Mouse (Mus musculus) bone marrow, adult 2 months (tissue): ENCODE measurements around the gene Nav2. TPM values are rescaled to one million over a fixed set of nuclear protein-coding genes. Genes with fewer than 3 reads are reported as not detected.

Source experiments
- H3K27ac ChIP-seq: fragments of 200-500 bp; 2 replicates; pipeline ENCODE4 v1.5.1; 2012; ENCODE audit warnings: low read depth, mild to moderate bottlenecking, control low read depth, inconsistent platforms, low read length; ENCODE audit not compliant: control insufficient read depth, poor library complexity, insufficient read depth
- H3K4me1 ChIP-seq: fragments of 200-500 bp; 2 replicates; pipeline ENCODE4 v1.6.1; 2011; ENCODE audit warnings: low read length; ENCODE audit not compliant: control insufficient read depth, insufficient read depth
- H3K4me3 ChIP-seq: fragments of 200-500 bp; replicated peaks from 2 replicates; pipeline ENCODE3; 2011; ENCODE audit warnings: mild to moderate bottlenecking, low read depth, low read length, control low read depth; ENCODE audit not compliant: control insufficient read depth
- CTCF ChIP-seq: fragments of 200-500 bp; IDR thresholded peaks from 2 replicates; pipeline ENCODE4 v1.5.1; 2011; ENCODE audit warnings: low read length, control low read depth; ENCODE audit not compliant: control insufficient read depth, insufficient read depth
- POLR2A ChIP-seq: fragments of 200-500 bp; IDR thresholded peaks from 2 replicates; pipeline ENCODE4 v1.6.1; 2011; ENCODE audit warnings: low read depth, mild to moderate bottlenecking, control low read depth, low read length, borderline replicate concordance; ENCODE audit not compliant: control insufficient read depth
- WGBS: fragments of 180-500 bp; shearing (Covaris S2); methylation state at CpG from one replicate; pipeline ENCODE4 v1.1.7; 2018; 5-methylcytosine and 5-hydroxymethylcytosine counted together
- polyA plus RNA-seq: library from polyadenylated mRNA; stranded (reverse); fragments of >200 nt; gene quantifications from 2 replicates; pipeline ENCODE4 v1.2.4, GENCODE M21; 2011; ENCODE audit warnings: low replicate concordance; ENCODE audit not compliant: missing spikeins, insufficient read depth, insufficient read length

The Nav2 gene
- polyA plus RNA-seq, 1 experiment = 8.5 TPM

DNA sequence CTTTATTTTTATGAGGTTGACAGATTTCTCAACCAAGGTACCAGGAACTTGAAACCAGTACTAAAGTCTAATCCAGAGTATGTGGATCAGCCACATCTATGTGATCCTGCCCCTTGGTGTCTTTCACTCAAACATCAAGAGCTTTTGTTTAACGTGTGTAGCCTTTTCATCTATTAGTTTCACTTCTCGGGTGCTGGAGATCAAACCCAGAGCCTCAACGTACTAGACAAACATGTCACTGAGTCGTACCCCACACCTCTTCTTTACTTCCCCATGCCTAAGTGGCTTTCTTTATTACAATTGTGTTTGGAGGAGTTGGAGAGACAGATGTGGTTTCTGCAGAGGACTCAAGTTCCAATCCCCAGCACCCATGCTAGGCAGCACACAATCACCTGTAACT is 512.7 kb downstream of the Nav2 start:
- Histone ChIP-seq H3K4me1 (no peaks in the 10 kb centered on the region; the same call in 1 of the 2 replicates), H3K27ac (no peak overlapping the region), H3K4me3 (no peak overlapping the region)
- TF ChIP-seq CTCF = no peak
- no peak for TF ChIP-seq POLR2A
- 47% methylated on average over 4 of the region's 4 CpGs for WGBS

DNA sequence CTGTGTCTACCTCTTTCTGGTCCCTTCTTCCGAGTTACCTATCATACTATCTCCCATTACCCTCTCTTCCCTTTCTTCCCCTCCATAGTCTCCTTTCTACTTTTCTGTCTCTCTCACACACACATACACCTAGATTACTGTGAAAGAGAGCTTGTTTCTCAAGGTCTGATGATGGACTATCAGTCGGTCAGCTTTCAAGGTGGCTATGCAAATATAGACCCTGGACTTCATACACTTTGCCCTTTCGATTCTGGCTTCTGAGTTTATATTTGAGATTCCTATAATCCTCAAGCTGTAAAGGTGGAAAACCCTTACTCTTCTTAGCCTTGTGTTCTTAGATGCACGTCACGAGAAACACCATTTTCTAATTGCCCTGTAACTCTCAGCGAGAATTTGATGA is 515.4 kb downstream of the Nav2 start:
- WGBS = 78% methylated on average over 6 of the region's 6 CpGs
- TF ChIP-seq CTCF (no peak), POLR2A (no peak)
- Histone ChIP-seq H3K27ac (no peak overlapping the region), H3K4me3 (no peak overlapping the region), H3K4me1 (no peaks in the 10 kb centered on the region; the same call in 1 of the 2 replicates)

DNA sequence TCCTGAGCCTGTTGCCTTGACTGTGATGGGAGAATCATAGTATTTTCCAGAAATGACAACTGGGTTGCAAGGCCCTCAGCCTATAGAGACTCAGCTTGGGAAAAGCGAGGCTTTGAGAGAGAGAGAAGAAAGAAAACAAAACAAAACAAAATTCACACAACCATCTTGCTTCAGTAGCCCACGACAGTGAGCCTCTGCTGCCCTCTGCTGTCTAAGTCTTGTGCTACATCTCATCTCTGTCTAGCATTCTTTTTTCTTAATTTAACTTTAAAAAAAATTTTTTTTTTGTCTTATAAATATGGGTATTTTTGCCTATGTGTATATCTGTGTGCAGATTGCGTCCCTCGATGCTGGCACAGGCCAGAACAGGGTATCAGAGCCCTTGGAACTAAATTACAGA is 517.5 kb downstream of the Nav2 start:
- no peak overlapping the region for H3K27ac ChIP-seq
- no peaks in the 10 kb centered on the region; the same call in 1 of the 2 replicates for H3K4me1 ChIP-seq
- H3K4me3 ChIP-seq = no peak overlapping the region
- TF ChIP-seq POLR2A (no peak), CTCF (peak; percentile 63)
- WGBS = 33% methylated on average over 4 of the region's 4 CpGs

DNA sequence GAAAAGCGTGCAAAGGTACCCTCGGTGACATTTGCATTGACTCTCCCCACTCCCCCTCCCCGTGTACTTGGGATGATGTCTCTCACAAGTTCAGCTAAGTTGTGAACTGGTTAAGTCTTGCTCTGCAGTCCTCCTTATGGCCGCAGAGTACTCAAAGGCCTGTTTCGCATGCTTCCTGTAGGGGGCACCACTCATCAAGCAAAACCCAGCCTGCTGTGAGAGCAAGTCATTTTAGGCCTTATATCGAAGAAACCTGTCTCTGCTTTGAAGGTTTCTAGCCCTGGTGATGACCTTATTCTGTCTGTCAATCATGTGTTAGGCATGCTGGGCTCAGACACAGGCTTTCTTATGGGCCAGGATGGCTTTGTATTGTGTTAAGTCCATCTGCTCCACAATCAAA is 519.3 kb downstream of the Nav2 start:
- TF ChIP-seq POLR2A (no peak), CTCF (peak; percentile 70)
- Histone ChIP-seq H3K4me3 (no peak overlapping the region), H3K4me1 (no peaks in the 10 kb centered on the region), H3K27ac (no peak overlapping the region)
- 19% methylated on average over 6 of the region's 6 CpGs for WGBS

DNA sequence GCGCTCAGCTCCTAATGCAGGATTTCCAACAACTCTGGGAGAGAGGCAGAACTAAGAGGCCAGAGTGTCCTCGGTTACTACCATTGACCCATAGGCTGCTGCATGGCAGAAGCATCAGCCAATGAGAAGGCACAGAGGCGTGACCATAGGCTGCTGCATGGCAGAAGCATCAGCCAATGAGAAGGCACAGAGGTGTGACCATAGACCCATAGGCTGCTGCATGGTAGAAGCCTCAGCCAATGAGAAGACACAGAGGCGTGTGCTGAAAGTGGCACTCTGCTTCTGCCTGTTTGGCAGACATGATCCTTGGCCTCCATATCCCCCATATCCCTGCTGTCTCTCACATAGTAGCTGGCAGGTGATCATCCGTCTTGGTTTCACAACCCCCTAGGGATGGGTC is 520.4 kb downstream of the Nav2 start:
- H3K4me1 ChIP-seq = no peaks in the 10 kb centered on the region
- H3K4me3 ChIP-seq = no peak overlapping the region
- 68% methylated on average over 5 of the region's 5 CpGs for WGBS
- H3K27ac ChIP-seq = no peak overlapping the region
- TF ChIP-seq POLR2A (no peak), CTCF (no peak)

DNA sequence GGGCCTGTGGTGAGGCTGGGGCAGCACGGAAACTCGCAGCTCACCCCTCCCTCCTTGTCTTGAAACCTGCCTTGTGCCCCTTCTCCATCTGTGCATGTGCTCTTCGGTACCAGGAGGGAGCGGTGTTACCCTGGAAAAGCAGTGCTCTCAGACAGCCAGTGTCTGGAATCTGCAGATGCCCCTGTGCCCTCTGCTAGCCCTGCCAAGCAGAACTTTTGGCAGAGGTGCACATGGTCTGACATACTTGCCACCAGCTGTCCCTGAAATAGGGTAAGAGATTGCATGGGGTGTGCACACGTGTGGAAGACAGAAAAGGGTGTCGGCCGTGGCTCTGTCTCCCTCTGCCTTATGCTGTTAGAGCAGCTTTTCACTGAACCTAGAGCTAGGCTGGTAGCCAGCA is 522.3 kb downstream of the Nav2 start:
- H3K4me1 ChIP-seq = no peaks in the 10 kb centered on the region
- H3K27ac ChIP-seq = no peak overlapping the region
- TF ChIP-seq POLR2A = no peak
- TF ChIP-seq CTCF = no peak
- 88% methylated on average over 7 of the region's 7 CpGs for WGBS
- H3K4me3 ChIP-seq = no peak overlapping the region

DNA sequence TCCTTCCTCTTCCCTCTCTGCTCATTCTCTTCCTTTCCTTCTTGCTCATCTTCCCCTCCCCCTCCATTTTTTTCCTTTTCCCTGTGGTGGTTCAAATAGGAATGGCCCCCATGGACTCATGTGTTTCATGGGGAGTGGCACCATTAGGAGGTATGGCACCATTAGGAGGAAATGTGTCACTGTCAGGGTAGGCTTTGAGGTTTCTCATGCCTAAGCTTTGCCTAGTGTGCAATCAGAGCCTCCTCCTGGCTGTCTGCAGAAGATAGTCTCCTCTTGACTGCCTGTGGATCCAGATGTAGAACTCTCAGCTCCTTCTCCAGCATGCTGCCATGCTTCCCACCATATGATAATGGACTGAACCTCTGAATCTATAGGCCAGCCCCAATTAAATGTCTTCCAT is 525.4 kb downstream of the Nav2 start:
- Histone ChIP-seq H3K4me1 (no peaks in the 10 kb centered on the region), H3K27ac (no peak overlapping the region), H3K4me3 (no peak overlapping the region)
- TF ChIP-seq CTCF = no peak
- no peak for TF ChIP-seq POLR2A

DNA sequence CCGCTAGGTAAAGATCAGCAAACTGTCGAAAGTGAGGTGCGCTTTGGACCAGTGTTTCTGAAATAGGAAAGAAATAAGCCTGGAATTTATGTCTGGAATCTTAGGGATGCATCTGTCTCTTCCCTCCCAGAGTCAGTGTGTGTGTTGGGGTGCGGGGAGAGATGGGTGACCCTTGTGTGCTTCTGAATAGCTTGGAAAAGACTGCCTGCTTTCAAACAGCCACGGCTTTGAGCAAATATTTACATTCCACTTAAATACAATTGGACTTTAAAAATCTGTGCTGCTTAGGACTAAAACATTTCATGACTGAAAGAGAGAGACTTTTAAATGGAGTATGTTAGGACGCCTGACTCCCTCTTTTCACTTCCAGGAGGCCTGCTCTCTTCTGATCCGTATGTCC is 528.0 kb downstream of the Nav2 start:
- Histone ChIP-seq H3K4me1 (no peaks in the 10 kb centered on the region), H3K4me3 (no peak overlapping the region), H3K27ac (no peak overlapping the region)
- TF ChIP-seq POLR2A (no peak), CTCF (no peak)
- 81% methylated on average over 7 of the region's 7 CpGs for WGBS

DNA sequence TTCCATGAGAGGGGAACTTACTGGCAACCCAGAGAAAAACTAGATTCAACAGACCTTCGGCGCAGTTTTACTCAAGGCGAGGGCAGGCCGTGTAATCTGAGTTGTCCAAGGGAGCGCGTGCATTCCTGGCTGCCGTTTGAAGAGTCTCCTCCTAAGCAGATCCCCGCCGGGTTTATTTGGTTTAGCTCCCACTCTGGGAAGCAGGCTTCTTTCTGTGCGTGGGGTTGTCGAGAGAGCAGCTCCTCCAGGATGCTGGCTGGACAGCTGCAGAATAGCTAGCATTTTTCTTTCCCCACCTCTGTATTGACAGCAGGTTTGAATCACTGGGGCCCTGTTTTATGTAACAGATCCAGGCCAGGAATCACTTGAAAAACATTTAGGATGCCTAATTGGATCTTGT is 529.4 kb downstream of the Nav2 start:
- Histone ChIP-seq H3K4me3 (no peak overlapping the region), H3K4me1 (no peaks in the 10 kb centered on the region; the same call in 1 of the 2 replicates), H3K27ac (no peak overlapping the region)
- no peak for TF ChIP-seq CTCF
- no peak for TF ChIP-seq POLR2A
- 91% methylated on average over 11 of the region's 11 CpGs for WGBS
